Mouse (Mus musculus) liver, embryonic 12.5 days (tissue): ENCODE data around the gene Naa16. TPM values are rescaled to one million over a fixed set of nuclear protein-coding genes. Genes with fewer than 3 reads are reported as not detected.
"Not testable (repeated sequence)": the region's sequence is repeated elsewhere in the genome, so short reads cannot be mapped to it uniquely, and the experiment has no call there.

Experiments used
- ATAC-seq: fragments of 200-750 bp; cut with Nextera tagmentation; 2 replicates; pipeline ENCODE4 v1.8.0; 2017; ENCODE audit warnings: moderate number of reproducible peaks, mild to moderate bottlenecking, moderate library complexity
- H3K27ac ChIP-seq: fragments of 300-500 bp; sonication (generic); 2 replicates; pipeline ENCODE4 v1.5.1; 2016; ENCODE audit warnings: mild to moderate bottlenecking
- H3K27me3 ChIP-seq: fragments of 300-500 bp; sonication (generic); replicated peaks from 2 replicates; pipeline ENCODE4 v1.6.1; 2016; ENCODE audit warnings: mild to moderate bottlenecking, moderate library complexity
- H3K36me3 ChIP-seq: fragments of 300-500 bp; sonication (generic); 2 replicates; pipeline ENCODE4 v1.6.1; 2016; ENCODE audit warnings: mild to moderate bottlenecking, moderate library complexity
- H3K4me1 ChIP-seq: fragments of 300-500 bp; sonication (generic); 2 replicates; pipeline ENCODE4 v1.6.1; 2016
- H3K4me2 ChIP-seq: fragments of 300-500 bp; sonication (generic); 2 replicates; pipeline ENCODE4 v1.6.1; 2016; ENCODE audit warnings: mild to moderate bottlenecking, moderate library complexity
- H3K4me3 ChIP-seq: fragments of 300-500 bp; sonication (generic); 2 replicates; pipeline ENCODE4 v1.5.1; 2016; ENCODE audit warnings: mild to moderate bottlenecking, moderate library complexity
- H3K9ac ChIP-seq: fragments of 300-500 bp; sonication (generic); 2 replicates; pipeline ENCODE4 v1.6.1; 2016; ENCODE audit warnings: mild to moderate bottlenecking, moderate library complexity
- H3K9me3 ChIP-seq: fragments of 300-500 bp; sonication (generic); replicated peaks from 2 replicates; pipeline ENCODE4 v1.6.1; 2016; ENCODE audit warnings: mild to moderate bottlenecking, moderate library complexity
- WGBS: fragments of 180-500 bp; shearing (Covaris S2); methylation state at CpG from one replicate; pipeline ENCODE4 v1.1.7; 2016; ENCODE audit not compliant: insufficient replicate concordance; 5-methylcytosine and 5-hydroxymethylcytosine counted together
- polyA plus RNA-seq: library from polyadenylated mRNA; unstranded; fragments of >200 nt; fragmentation: Nextera tagmentation; extraction: Ambion mirVana; gene quantifications from 2 replicates; pipeline ENCODE4 v1.2.1, GENCODE M21; 2016

Gene Naa16
- polyA plus RNA-seq = 42.0 and 45.5 TPM in 2 replicates

DNA sequence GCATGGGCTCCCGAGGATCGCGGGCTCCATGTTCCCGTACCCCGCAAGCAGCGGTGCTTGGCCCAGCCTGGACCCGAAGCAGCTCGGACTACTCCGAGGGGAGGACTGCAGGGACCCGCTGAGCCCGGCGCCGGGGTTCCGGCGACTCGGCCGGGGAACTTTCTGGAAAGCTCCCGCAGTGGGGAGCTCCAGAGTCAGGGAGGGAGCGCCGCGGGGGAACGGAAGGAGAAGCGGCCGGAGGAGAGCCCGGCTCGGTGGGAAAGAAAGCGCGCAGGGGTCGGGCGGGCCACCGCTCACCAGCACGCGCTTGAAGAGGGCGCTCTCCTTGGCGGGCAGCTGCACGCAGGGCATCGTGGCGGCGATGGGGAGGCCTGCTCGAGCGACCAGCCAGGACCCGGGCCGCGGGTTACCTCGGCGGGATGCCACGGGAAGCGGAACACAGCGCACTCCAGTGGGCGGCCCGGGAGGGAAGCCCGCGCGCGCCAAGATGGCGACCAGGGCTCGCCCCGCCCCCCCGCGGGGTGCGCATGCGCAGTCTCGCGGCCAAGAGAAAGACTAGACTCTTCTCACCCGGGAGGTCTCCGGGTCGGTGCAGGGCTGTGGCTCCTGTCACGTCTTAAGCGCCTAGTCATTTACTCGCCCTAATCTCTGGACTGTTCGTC, at the start of gene Naa16:
Naa16 (minus strand) TSS at position 514 of the 662 bp plus-strand sequence.
- ATAC-seq = peak; percentile 93
- H3K4me2 ChIP-seq = peak within 1 kb of the TSS; percentile 88
- H3K4me3 ChIP-seq = peak within 1 kb of the TSS; percentile 98

GRCm38 (mm10) chr14:79434068-79434467, 43.5 kb upstream of the Naa16 start:
- Histone ChIP-seq H3K4me1 (no peaks in the 10 kb centered on the region), H3K36me3 (no peaks in the 10 kb centered on the region), H3K4me3 (no peak overlapping the region), H3K27me3 (no peaks in the 10 kb centered on the region), H3K9me3 (no peaks in the 10 kb centered on the region), H3K4me2 (no peak overlapping the region), H3K9ac (no peak overlapping the region), H3K27ac (no peak overlapping the region)
- no peak for ATAC-seq
- 73% methylated on average over 1 of the region's 1 CpGs for WGBS

More for the DNA sequence above, at the start of gene Naa16:
- under 1% methylated on average over 71 of the region's 71 CpGs for WGBS
- Histone ChIP-seq H3K4me1 (peaks cover 38% of the 10 kb centered on the region), H3K9me3 (no peaks in the 10 kb centered on the region), H3K9ac (peak within 1 kb of the TSS; percentile 96), H3K27ac (peak within 1 kb of the TSS; percentile 98), H3K27me3 (no peaks in the 10 kb centered on the region), H3K36me3 (peaks cover 16% of the 10 kb centered on the region)

DNA sequence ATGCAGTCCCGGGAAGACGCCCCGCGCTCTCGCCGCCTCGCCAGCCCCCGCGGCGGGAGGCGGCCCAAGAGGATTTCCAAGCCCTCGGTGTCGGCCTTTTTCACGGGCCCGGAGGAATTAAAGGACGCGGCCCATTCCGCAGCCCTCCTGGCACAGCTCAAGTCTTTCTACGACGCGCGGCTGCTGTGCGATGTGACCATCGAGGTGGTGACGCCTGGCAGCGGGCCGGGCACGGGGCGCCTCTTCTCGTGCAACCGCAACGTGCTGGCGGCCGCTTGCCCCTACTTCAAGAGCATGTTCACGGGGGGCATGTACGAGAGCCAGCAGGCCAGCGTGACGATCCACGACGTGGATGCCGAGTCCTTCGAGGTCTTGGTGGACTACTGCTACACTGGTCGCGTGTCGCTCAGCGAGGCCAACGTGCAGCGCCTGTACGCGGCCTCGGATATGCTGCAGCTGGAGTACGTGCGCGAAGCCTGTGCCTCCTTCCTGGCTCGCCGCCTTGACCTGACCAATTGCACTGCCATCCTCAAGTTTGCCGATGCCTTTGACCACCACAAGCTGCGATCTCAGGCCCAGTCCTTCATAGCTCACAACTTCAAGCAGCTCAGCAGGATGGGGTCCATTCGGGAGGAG, 36.3 kb upstream of the Naa16 start:
- Histone ChIP-seq H3K4me2 (peak overlapping the region; percentile 62), H3K4me1 (peaks cover 14% of the 10 kb centered on the region), H3K4me3 (peak overlapping the region; percentile 60), H3K27ac (peak overlapping the region; percentile 95), H3K9ac (peak overlapping the region; percentile 69), H3K36me3 (peaks cover 11% of the 10 kb centered on the region)
- 52% methylated on average over 7 of the region's 59 CpGs for WGBS
- ATAC-seq = peak; percentile 44
- H3K9me3 ChIP-seq, H3K27me3 ChIP-seq: not testable (repeated sequence)

GRCm38 (mm10) chr14:79425979-79426729, 35.6 kb upstream of the Naa16 start, which contains the start of gene Kbtbd7:
Kbtbd7 (plus strand) TSS chr14:79426511.
- H3K27me3 ChIP-seq = no peaks in the 10 kb centered on the region
- peaks cover 11% of the 10 kb centered on the region for H3K36me3 ChIP-seq
- H3K9me3 ChIP-seq = no peaks in the 10 kb centered on the region
- ATAC-seq = peak; percentile 100
- under 1% methylated on average over 44 of the region's 44 CpGs for WGBS
- H3K4me1 ChIP-seq = peaks cover 14% of the 10 kb centered on the region
- H3K27ac ChIP-seq = peak within 1 kb of the TSS; percentile 95
- peak within 1 kb of the TSS; percentile 60 for H3K4me3 ChIP-seq
- peak within 1 kb of the TSS; percentile 62 for H3K4me2 ChIP-seq
- peak within 1 kb of the TSS; percentile 69 for H3K9ac ChIP-seq

GRCm38 (mm10) chr14:79420083-79420685, 29.6 kb upstream of the Naa16 start:
- Histone ChIP-seq H3K27ac (no peak overlapping the region), H3K9ac (no peak overlapping the region), H3K36me3 (peaks cover 7% of the 10 kb centered on the region; the same call in 1 of the 2 replicates), H3K9me3 (no peaks in the 10 kb centered on the region), H3K4me2 (no peak overlapping the region), H3K4me3 (no peak overlapping the region), H3K4me1 (no peaks in the 10 kb centered on the region), H3K27me3 (no peaks in the 10 kb centered on the region)
- no peak for ATAC-seq
- WGBS = 74% methylated on average over 20 of the region's 20 CpGs

DNA sequence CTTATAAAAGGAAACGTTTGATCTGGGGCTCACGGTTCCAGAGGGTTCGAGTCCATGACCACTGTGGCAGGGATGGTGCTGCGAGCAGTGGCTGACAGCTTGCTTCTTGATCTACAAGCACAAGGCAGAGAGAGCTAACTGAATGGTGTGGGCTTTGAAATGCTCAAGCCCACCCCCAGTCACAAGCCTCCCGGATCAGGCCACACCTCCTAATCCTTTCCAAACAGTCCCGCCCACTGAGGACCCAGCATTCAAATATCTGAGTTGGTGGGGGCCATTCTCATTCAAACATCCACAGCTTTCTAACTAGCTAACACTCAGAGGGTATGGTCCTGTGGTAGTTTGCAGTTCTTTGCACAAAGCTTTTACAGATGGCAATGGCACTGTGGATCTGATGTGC, 22.5 kb upstream of the Naa16 start:
- Histone ChIP-seq H3K27ac (no peak overlapping the region), H3K9ac (no peak overlapping the region), H3K4me1 (peaks cover 4% of the 10 kb centered on the region; the same call in 1 of the 2 replicates), H3K4me2 (no peak overlapping the region), H3K27me3 (no peaks in the 10 kb centered on the region), H3K9me3 (no peaks in the 10 kb centered on the region), H3K4me3 (no peak overlapping the region), H3K36me3 (peaks cover 20% of the 10 kb centered on the region)
- ATAC-seq = no peak
- 86% methylated on average over 6 of the region's 6 CpGs for WGBS

DNA sequence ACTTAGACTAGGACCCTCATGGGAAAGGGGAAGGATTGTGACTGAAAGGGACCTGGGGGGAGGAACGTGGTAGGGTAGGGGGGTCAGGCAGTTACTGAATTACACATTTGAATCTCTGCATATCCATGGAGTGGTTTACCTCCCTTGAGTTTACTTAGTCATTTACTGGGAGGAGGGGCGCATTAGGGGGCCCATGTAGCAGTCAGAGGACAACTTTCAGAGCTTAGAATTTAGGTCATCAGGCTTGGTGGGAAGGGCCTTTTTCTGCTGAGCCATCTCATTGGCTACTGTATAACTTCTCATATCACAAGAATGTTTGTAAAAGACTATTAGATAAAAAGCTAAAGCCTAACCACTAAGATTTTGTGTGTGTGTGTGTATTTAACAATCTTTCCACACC, 20.1 kb upstream of the Naa16 start:
- H3K9me3 ChIP-seq = no peaks in the 10 kb centered on the region
- H3K4me2 ChIP-seq = no peak overlapping the region
- no peak overlapping the region for H3K9ac ChIP-seq
- no peak for ATAC-seq
- WGBS = 62% methylated on average over 2 of the region's 2 CpGs
- no peak overlapping the region for H3K27ac ChIP-seq
- peaks cover 17% of the 10 kb centered on the region for H3K36me3 ChIP-seq
- no peak overlapping the region for H3K4me3 ChIP-seq
- H3K27me3 ChIP-seq = no peaks in the 10 kb centered on the region
- peaks cover 9% of the 10 kb centered on the region; the same call in 1 of the 2 replicates for H3K4me1 ChIP-seq

DNA sequence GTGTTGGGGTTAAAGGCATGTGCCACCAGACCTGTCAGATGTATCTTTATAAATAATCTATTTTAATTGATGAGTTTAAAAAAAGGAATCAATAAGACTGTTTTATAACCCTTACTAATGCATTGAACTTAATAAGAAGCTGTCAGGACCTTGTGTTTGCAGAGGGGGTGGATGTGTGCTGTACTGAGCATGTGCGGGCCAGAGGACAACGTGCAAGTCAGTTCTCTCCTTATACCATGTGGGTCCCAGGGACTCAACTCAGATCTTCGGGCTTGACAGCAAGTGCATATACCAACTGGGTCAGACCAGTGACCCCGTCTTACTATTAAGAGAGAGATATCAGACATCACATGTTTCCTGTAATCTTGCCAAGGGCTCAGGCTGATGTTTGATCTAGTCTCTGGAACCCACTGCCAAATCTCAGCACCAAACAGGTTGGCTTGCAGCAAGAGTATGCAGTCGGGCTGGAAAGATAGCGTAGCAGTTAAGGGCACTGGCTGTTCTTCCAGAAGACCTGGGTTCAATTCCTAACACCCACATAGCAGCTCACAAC, 18.8 kb upstream of the Naa16 start:
- WGBS = 76% methylated on average over 6 of the region's 6 CpGs
- no peak overlapping the region for H3K4me2 ChIP-seq
- ATAC-seq = no peak
- no peaks in the 10 kb centered on the region for H3K9me3 ChIP-seq
- H3K4me1 ChIP-seq = peaks cover 9% of the 10 kb centered on the region; the same call in 1 of the 2 replicates
- no peak overlapping the region for H3K4me3 ChIP-seq
- no peak overlapping the region for H3K27ac ChIP-seq
- H3K27me3 ChIP-seq = no peaks in the 10 kb centered on the region
- H3K36me3 ChIP-seq = peaks cover 17% of the 10 kb centered on the region
- H3K9ac ChIP-seq = no peak overlapping the region

DNA sequence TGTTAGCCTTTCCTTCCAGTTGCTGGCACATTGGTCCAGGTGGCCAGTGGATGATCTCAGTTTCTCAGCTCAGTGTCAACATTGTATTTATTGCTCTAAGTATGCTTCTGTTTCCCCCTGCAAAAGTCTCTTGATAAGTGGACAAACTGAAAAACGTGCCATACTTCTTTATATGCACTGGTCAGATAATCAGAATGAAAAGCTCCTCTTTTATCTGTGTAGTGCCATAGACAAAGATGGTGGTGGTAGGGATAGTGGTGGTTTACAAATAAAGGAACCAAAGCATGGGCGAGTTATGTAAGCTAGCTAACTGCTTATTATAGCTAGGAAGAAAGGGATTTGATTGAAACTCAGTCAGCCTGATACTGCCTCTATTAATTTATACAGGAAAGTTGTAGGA, 17.1 kb upstream of the Naa16 start:
- Histone ChIP-seq H3K27ac (no peak overlapping the region), H3K4me3 (no peak overlapping the region), H3K36me3 (peaks cover 13% of the 10 kb centered on the region), H3K4me2 (no peak overlapping the region), H3K9me3 (no peaks in the 10 kb centered on the region), H3K4me1 (peaks cover 9% of the 10 kb centered on the region; the same call in 1 of the 2 replicates), H3K27me3 (no peaks in the 10 kb centered on the region), H3K9ac (no peak overlapping the region)
- WGBS = 40% methylated on average over 2 of the region's 2 CpGs
- ATAC-seq = no peak

GRCm38 (mm10) chr14:79397321-79398122, 6.9 kb upstream of the Naa16 start, which contains the start of gene Mtrf1:
Mtrf1 (plus strand) TSS chr14:79397772.
- Histone ChIP-seq H3K27ac (peak within 1 kb of the TSS; percentile 81), H3K4me2 (peak within 1 kb of the TSS; percentile 65), H3K4me1 (peaks cover 10% of the 10 kb centered on the region), H3K9me3 (no peaks in the 10 kb centered on the region), H3K36me3 (peaks cover 12% of the 10 kb centered on the region), H3K9ac (peak within 1 kb of the TSS; percentile 74), H3K4me3 (peak within 1 kb of the TSS; percentile 67), H3K27me3 (no peaks in the 10 kb centered on the region)
- ATAC-seq = peak; percentile 87
- 19% methylated on average over 23 of the region's 23 CpGs for WGBS

DNA sequence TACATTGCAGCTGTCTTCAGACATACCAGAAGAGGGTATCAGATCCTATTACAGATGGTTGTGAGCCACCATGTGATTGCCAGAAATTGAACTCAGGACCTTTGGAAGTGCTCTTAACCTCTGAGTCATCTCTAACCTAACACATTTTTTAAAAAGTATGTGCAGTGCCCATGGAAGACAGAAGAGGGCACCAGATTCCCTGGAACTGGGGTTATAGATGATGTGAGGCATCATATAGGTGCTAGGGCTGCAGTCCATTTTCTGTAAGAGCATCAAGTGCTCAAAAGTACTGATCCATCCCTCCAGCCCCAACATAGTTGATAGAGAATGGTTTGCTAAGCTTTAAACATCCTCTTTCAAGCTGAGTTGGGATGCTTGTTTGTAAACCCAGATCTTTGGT, 4.0 kb upstream of the Naa16 start:
- no peak overlapping the region for H3K4me2 ChIP-seq
- no peaks in the 10 kb centered on the region for H3K36me3 ChIP-seq
- H3K4me1 ChIP-seq = peaks cover 25% of the 10 kb centered on the region
- H3K27ac ChIP-seq = no peak overlapping the region
- H3K27me3 ChIP-seq = no peaks in the 10 kb centered on the region
- H3K9ac ChIP-seq = no peak overlapping the region
- no peak for ATAC-seq
- no peak overlapping the region for H3K4me3 ChIP-seq
- H3K9me3 ChIP-seq = no peaks in the 10 kb centered on the region
